Mouse (Mus musculus) stomach, postnatal 0 days (tissue): ENCODE measurements around the gene Sec23ip.

Experiments used
- CTCF ChIP-seq: IDR thresholded peaks from 2 replicates; pipeline ENCODE4 v1.5.1; 2016; ENCODE audit warnings: antibody characterized with exemption, low read depth, mild to moderate bottlenecking, moderate library complexity
- EP300 ChIP-seq: optimal IDR thresholded peaks from 2 replicates; pipeline ENCODE3; 2016; ENCODE audit warnings: antibody characterized with exemption

DNA sequence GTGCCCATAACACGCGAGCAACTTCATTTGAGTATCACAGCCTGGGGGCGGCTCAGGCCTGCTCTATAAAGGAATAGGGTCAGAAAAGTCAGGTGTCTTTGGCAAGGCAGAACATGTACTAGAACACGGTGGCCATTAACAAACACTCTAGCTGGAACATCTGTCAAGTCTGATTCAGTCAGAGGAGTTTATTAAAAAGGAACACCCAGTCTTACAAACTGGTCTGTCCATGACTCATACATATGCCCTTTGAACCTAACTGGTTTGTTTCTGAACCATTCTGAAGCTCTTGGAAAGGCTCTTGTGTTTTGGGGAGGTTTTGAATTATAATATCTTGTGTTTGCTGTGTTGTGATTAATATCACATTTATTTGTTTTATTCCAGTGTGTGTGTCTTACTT is 45.3 kb downstream of the Sec23ip start:
- TF ChIP-seq CTCF: no peak
- TF ChIP-seq EP300: peak; percentile 52
